Mouse (Mus musculus): ENCODE data around the gene Tunar. TPM values are rescaled to one million over a fixed set of nuclear protein-coding genes. Genes with fewer than 3 reads are reported as not detected.

Tunar gene
- polyA plus RNA-seq, 1 experiment, result not detected

DNA sequence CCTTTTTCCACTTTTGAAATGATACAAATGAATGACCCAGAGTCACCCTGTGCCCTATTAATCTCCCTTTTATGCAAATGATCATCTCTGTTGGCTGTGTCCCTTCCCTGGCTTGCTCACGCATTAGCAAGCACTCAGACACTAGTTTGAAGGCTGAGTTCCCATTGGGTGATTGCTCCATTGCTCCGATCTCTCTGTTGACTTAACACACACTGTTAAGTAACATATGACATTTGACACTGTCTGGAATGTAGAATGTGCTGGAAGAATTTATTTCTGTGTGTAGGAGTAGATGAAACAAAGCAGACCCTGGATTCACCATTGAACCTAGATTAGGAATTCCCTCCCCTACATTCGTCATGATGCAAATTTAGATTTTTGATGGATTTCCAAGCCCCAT, 99.1 kb downstream of the Tunar start:
- no peak overlapping the region for H3K4me3 ChIP-seq (ENCODE audit: insufficient read depth, low read length)
- no peaks in the 10 kb centered on the region for H3K4me1 ChIP-seq (ENCODE audit: control insufficient read depth, insufficient read depth, low read length)
- TF ChIP-seq POLR2A (IDR thresholded peaks at IDR 0.05; ENCODE audit: low read depth, low read length) (no peak), CTCF (IDR thresholded peaks at IDR 0.05; ENCODE audit: borderline replicate concordance, insufficient read depth, low read length) (no peak)
- H3K27ac ChIP-seq (ENCODE audit: insufficient read depth, low read length), result no peak overlapping the region

Other genes starting within 250 kb of the Tunar start
- not detected in 2 replicates for gene Tcl1b2, start 187.9 kb upstream of the Tunar start, polyA plus RNA-seq (2011; ENCODE audit: insufficient read length, low read depth, missing spikeins)
- gene Tcl1b1, start 174.2 kb upstream of the Tunar start, polyA plus RNA-seq (2011; ENCODE audit: insufficient read length, low read depth, missing spikeins), result not detected in 2 replicates
- not detected in 2 replicates for gene Tcl1b5, start 157.5 kb upstream of the Tunar start, polyA plus RNA-seq (2011; ENCODE audit: insufficient read length, low read depth, missing spikeins)
- not detected in 2 replicates for gene Tcl1b3, start 142.8 kb upstream of the Tunar start, polyA plus RNA-seq (2011; ENCODE audit: insufficient read length, low read depth, missing spikeins)
- not detected in 2 replicates for gene Tcl1b4, start 131.9 kb upstream of the Tunar start, polyA plus RNA-seq (2011; ENCODE audit: insufficient read length, low read depth, missing spikeins)
- not detected in 2 replicates for gene Tcl1, start 111.1 kb upstream of the Tunar start, polyA plus RNA-seq (2011; ENCODE audit: insufficient read length, low read depth, missing spikeins)
- 0.33 and 2.2 TPM in 2 replicates for gene D430019H16Rik, start 120.0 kb downstream of the Tunar start, polyA plus RNA-seq (2011; ENCODE audit: insufficient read length, low read depth, missing spikeins)
- gene Bdkrb2, start 229.4 kb downstream of the Tunar start, polyA plus RNA-seq (2011; ENCODE audit: insufficient read length, low read depth, missing spikeins), result 0.58 and 0.90 TPM in 2 replicates